Mouse (Mus musculus) adrenal gland (tissue): ENCODE results near the gene Hist1h2ah.

ENCODE experiments used
- intact Hi-C: fragments of 180-260 bp; cut with DNase I; formaldehyde crosslinking; loops from one replicate; pipeline ENCODE4 v1.15.1; 2025

Gene Hist1h2ah

DNA sequence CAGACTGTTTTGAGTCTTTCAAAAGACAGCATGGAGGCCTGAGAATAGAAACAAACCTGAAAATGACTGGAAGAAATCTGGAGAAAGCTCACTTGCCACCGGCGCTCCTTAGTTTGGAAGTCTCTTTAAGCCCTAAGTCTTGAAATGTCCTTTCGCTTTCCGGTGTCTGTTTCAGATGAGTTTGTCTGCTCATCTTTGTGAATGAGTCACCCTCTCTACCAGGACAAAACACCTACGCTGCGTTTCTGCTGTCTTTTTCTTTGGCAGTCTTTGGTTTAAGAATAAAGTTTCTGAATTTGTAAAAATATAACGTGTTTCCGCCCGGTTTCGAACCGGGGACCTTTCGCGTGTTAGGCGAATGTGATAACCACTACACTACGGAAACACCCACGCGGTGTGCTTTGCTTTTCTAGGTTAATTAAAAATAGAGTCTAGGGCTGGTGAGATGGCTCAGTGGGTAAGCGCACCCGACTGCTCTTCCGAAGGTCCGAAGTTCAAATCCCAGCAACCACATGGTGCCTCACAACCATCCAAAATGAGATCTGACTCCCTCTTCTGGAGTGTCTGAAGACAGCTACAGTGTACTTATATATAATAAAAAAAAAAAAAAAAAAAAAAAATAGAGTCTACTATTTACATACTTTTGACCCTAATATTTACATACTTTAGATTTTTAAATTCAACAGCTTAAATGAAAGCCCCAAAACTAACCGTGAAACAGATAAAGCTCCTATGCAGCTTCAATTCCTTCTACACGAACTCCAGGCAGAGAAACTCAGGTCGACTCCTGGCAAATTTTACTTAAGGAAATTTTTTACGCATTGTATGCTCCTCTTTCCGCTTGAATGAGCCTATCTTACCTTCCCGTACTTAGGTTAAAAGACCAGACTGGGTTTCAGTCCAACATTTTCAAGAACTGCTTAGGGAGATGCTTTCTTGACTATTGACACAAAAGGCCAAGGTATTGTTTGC, 19.6 kb downstream of the Hist1h2ah start:
- intact Hi-C loops = loop anchor here (5.0 kb wide), 1 partner anchor 1502 kb away; no protein-coding TSS in a partner anchor

DNA sequence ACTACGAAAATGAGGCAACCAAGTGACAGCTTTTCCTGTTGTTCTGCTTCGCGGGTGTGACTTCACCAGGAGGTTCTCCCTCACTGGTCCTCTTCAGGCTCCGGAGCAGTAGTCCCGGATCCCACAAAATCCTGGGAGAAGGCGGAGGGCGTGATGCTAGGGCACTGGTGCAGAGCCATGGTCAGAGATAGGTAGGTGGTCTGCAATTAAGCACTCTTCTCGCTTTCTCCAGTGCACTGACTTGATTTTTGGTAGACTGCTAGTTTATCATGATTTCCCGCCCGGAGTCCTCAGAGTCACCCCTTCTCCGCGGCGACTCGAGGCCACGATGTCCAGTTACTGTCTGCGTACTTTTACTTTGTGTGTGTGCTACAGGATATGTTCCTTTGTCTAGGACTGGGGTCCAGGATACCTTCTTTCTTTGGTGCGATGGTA, 20.9 kb downstream of the Hist1h2ah start:
- intact Hi-C loops = no loop called here

DNA sequence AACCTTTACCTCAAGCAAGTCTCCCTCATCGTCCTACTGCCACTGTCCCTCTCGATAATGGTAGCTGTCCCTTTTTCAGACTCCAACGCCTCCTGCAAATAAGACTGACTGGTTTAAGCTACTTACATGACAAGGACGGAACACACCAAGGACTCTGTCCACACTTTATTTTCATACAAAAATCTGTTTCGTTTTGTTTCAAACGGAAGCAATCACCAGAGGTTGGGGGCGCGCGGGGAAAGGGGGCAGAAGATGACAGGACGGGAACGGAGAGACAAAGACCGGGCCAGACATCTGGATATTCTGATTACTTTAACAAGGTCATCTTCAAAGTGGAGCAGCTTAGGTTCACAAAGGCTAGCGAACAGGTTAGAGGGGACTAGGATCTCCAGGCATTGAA, 21.7 kb downstream of the Hist1h2ah start:
- intact Hi-C loops = no loop called here

DNA sequence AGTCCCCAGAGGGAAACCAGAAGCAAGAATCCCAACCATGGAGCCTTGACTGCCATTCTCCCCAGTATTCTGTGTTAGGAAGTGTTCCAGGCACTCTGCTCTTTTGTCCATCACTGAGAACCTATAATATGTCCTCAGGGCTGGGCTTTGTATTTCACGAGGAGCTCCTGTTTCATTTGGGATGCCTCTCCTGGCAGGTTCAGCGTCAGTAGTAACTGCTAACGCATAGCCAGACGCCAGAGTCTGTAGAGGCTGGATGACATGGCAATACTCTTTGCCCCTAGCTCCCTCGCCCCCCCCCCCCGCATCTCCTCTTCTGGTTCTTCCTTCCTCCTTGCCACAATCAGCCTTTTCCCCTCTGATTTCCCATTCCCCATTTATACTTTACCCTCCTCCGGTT, 25.7 kb downstream of the Hist1h2ah start, which contains the start of gene Prss16:
Gene Prss16, minus strand, starts transcription at position 101 of the 400 bp plus-strand sequence.
- intact Hi-C loops = no loop called here

DNA sequence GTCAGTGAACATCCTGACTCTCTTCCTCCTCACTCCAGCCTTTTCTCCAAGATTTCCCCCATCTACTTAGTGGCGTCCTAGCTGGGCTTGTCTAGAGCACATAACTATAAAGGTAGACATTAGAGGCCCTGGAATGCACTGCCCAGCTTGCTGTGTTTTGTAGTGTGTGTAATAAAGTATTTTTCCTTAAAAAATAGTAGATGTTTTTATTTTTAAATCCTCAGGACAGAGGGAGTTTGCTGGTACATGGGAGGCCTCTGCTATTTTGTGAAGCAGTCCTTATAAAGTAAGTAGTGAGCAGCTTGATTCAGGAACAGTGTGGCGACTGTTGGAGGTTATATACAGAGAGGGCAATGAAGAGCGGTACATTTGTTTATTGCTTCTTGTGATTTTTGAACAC, 26.7 kb downstream of the Hist1h2ah start:
- intact Hi-C loops = no loop called here

DNA sequence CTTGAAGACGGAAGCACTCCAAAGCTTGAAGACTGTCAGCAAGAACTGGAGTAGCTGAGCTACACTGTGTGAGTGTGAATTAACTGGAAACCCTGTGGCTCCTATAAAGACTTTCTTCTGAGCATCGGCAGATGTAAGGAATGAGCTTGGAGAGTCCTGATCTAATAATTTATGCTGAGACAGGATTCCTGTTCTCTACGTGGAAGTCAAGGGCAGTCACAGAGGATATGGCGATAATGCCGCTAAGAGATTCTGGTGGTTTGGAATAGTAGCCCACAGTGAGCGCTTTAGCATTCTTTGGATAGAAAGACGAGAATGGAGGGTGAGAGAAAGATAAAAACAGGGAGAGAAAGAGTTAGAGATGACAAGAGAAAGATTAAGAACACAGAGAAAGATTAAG, 27.5 kb downstream of the Hist1h2ah start:
- intact Hi-C loops = no loop called here

DNA sequence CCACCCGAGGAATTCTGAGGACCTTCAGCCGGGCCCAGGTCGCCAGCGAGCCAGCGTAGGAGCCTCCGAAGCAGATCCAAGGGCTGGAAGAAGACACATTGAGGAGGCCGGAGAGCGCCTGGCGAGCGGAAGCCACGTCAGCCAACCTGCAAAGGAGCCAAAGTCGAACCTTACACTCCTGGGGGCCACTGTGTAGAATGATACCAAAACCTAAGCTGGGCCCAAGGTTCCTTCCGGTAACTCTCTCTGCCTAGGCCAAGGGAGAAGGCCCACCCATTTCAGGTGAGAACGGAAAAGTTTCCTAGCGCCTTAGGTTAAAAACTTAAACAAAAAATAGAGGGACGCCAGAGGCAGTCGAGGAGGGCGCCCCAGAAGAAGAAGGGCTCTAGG, 28.3 kb downstream of the Hist1h2ah start:
- intact Hi-C loops = no loop called here

DNA sequence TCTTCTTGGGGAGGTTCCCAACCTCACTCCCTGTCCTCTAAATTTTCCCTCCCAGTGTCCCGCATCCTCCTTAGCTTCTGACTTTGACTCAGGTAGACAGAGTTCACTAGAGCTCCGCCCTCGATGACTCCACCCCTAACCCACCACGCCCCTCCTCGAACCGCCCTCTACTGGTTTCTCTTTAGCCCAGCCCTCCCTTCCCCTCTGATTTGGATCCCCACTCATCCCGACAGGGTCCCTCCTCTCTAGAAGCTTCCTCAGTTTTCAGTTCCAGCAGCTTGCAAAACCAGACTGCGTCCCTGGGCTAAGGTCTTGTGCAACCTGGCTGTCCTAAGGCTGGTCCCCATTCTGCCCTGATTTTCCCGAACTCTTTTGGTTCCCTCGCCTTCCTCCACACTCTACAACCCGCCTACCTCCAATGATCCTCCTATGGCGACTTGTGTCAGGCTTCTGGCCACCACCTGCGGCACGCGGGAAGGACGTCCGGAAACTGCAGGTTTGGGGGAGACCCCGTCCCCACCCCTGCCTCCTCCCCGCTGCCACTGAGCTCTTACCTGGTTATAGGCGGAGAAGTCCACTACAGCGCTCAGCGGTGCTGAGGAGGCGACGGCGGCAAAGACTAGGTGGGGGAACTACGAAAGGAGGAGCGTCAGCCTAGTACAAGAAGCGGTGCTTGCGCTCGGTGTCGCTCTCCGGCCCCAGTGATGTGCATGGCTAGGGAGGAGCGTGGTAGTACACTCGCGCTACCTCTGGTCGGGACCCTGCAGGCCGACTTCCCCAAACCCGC, 28.8 kb downstream of the Hist1h2ah start:
- intact Hi-C loops = no loop called here

DNA sequence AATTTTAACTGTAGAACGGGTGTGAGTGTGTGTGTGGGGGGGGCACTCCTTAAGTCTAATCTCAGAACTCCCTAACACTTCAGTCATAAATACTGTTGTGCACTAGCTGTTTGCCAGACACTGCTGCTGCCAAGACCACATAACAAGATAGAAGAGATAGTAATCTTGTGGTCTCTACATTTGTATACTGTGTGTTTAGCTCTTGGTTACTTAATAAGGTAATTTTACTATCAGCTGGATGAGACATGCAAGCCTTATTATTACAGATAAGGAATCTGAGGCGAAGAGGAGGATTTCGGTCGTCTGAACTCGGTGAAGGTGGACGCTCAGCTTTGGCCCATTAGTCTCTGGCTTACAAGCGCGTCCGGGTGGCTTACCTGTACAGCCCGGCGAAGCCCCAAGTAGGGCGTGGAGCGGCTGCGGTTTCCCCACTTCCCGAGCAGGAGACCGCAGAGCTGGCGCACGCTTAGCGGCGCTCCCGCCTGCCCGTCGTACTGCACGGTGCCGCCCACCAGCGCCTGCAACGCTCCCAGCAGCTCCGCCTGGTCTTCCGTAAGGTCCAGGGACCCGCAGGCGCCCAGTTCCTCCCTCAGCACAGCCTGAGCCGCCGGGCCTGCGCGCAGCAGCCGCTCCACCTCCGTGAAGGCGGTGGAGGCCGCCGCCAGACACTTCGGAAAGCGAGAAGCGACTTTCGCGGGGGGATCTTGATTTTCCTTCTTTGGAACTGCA, 29.6 kb downstream of the Hist1h2ah start:
- intact Hi-C loops = no loop called here

DNA sequence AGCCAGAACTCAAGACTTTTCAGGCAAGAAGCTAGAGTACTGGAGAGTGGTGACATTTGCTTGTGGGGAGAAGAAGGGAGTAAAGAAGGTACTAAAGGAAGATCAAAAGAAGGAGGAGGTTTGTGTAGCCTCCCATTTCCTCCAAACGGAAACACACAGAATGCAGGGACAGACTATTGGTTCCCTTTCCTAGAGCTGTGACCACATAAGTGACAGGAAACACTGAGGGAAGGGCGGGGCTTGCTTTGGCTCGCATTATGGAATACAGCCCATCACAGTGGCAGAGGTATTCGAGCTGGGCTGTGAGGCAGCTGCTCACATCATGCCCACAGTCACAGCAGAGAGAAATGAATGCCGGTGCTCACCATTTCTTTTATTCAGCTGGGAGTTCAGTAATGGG, 33.5 kb downstream of the Hist1h2ah start:
- intact Hi-C loops = no loop called here

DNA sequence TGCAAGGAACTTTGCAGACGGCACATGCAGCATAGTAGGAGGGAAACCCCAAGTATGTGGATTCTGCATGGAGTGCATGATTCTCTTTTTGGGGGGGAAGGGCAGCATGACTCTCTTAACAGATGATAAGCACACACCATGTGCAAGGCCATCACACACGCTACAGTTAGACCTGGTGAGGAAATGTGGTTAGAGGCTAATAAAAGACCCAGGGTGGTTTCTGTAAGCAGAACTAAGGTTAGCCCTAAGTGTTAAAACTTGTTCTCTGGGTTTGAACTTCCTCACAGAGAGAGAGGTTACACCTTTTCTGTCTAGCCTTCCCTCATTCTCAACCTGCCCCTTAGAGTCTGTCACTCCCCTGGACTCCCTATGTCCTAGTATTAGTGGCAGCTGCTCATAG, 34.0 kb downstream of the Hist1h2ah start:
- intact Hi-C loops = no loop called here

DNA sequence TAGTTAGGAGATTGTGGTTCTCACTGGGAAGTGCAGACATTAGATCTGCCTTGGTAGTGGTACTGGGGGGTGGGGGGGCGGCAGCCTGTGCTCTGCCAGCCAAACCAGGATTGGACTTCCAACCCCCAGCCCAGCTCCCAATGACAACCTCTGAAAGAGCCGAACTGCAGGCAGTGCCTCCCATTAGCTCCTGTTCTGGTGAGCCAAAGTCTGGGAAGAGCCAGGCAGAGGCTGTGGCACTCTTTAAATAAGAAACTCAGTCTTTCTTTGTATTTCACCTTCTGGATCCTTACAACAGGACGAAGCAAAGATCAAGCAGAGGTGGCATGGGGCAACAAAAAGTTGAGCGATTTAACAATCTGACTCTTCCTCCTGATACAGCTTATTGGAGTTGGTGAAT, 36.2 kb downstream of the Hist1h2ah start:
- intact Hi-C loops = no loop called here

DNA sequence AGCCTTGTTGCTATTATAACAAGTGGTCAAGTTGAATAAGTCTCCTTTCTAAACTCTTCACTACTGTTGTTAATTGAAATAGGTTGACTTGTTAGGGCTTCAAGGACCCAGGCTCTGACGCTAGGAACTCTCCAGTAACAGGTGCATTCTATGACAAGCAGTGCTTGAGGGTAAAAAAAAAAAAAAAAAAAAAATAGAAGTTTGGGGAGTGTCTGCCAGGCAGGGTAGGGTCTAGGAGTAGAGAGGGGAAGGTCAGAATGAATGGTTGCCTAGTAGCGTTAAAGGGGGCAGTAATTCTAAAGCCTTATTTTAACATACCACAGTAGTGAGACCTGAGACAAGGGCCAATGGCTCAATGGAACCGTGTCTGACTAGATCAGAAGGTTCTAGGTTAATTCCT, 37.0 kb downstream of the Hist1h2ah start:
- intact Hi-C loops = no loop called here

DNA sequence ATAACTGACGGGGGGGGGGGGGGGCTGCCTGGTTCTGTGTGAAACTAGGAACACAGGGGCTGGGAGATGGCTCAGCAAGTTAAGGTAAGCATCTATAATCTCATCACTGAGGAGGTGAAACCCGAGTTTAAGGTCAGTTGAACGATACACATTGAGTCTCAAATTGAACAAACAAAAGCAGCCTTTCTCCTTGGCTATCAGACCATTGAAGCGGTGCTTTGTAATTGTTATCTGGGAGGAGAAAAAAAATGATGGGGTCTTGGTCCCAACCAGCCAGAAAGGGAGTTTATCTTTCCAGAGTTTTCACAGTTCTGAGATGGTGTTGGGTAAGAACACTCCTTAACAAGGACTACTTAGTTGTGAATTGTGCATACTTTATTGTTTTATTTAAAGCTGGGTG, 37.5 kb downstream of the Hist1h2ah start:
- intact Hi-C loops = no loop called here

DNA sequence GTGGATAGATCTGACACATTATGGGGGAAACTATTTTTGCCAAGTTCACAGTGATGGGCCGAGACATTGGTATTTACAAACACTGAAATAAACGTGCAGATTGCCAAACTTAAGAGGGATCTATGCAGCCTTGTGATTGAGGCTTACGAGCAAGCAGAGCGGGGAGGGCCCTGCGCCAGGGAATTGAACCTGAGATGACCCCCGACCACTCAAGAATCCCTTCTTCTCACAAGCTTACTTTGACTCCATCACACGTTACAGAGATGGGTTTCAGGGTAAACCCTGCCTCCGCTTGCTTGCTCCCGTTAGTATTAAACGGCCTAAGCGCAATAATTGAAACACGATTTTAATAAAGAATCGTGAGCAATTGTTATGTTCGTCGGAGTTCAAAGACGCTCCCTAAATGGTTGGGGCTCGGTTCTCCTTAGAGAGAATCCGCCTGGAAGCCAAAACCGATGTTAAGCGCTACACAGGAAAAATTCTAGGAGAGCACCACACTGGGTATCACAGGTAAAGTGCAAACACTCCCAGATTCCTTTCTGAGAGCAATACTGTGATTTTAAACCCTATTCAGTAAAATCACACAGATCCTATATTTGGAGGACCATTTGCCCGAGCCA, 38.1 kb downstream of the Hist1h2ah start:
- intact Hi-C loops = no loop called here

DNA sequence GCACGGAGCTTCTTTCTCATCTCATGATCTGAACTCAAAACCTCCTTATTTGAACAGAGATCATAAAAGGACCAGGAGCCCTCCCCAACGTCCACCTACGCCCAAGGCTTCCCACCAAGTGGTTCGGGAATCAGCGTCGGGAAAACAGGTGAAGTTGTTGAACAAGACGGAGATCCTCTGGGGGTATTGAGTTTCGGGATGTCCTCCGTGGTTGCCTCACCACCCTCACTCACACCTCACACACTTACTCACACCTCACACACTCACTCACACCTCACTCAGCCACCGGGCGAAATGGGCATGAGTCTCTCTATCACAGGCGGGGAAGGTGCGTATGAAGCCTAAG, 38.6 kb downstream of the Hist1h2ah start:
- intact Hi-C loops = no loop called here

DNA sequence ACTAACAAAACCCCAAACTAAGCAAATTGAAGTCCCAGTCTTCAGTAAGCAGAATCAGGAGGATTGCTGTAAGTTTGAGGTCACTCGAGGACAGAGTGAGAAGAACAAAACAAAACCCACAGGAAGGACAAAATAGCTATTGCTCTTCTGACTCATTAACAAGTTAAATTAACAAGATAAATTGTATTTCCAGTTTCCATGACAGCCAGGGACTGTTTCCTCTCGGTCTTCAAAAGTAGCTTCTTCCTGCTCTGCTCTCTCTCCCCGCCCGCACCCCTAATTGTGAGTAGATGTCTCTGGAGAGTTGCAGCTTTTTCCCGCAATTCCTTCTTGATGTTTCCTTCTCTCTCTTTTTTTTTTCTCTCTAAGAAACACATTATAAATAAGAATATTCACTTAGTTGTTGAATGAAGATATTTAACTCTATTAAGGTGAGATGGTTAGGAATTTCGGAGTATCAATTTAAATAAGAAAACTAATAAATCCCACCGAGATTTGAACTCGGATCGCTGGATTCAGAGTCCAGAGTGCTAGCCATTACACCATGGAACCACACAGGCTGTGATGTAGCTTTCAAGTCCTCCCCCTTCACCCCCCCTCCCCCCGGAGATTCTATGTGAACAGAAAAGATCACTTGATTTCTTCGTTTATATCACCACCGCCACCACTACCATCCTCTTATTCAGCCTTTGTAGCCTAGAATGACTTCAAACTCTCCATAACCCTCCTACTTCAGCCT, 39.1 kb downstream of the Hist1h2ah start:
- intact Hi-C loops = no loop called here

DNA sequence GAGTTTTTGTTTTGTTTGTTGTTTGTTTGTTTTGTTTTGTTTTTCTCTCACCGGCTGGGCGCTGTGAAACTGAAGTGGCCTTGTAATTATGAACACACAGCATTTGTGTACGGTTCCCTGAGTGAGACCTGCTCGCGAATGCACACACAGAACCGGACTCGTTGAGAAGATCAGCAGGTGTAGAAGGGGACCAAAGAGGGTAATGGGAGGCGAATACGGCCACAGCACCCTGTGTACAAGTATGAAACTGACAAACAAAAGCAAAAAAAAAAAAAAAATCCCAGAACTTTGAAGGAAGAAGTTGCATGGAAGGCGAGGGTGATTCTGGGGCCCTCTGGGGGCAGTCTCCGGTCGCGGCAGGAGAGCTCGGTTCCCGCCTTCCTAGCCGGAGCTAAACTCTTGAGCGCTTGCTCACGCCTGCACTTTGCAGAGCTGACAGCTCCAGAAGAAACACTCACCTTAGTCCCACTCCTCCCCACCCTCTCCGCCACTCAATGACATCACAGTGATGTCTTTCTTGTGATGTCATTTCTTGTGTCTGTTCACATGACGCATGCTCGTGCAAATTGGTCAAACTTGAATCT, 39.9 kb downstream of the Hist1h2ah start:
- intact Hi-C loops = no loop called here

DNA sequence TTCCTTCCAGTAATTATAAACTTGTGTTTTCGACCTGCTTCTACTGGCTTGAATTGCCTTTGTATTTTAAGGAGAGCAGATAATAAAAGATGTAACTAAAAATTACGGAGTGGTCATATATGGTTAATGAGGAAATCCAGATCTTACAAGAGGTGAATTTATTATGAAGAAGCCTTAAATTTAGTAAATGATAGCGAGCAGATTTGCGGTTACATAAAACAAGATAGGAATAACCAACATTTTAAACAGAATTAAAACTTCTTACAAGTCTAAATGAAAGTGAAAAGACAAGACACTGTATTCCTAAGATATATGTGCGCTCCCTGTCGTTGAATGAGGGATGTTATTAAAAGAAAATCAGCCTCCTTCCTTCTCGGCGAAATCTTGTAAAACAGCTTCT, 40.5 kb downstream of the Hist1h2ah start:
- intact Hi-C loops = no loop called here
